Comparison of ENCODE assay signal across 8 mouse cellular contexts in genomic region chr13:107619430-107619927, GRCm38 (mm10).
DNase-seq lines count a peak whose midpoint lies in the region; ATAC-seq and TF ChIP-seq lines count a peak whose summit lies in the region.

No protein-coding gene starts in this region.

- peak; percentile 17 to 35 for DNase-seq in cerebellum, postnatal 10 days
- DNase-seq in cerebellum, postnatal 4 days (ENCODE audit: low spot score in 2 of 2): no peak
- peak; percentile 33 for DNase-seq in G1E (ENCODE audit: low spot score)
- no peak for DNase-seq in cerebellum, adult 11-12 months
- DNase-seq in layer of hippocampus, adult 9-10 months (ENCODE audit: low spot score): no peak
- no peak for DNase-seq in right cerebral cortex, postnatal 4 days

- peak overlapping the region; percentile 25; the same call in 1 of the 2 replicates for H3K4me3 ChIP-seq in G1E (ENCODE audit: low read depth, low read length)

- H3K4me1 ChIP-seq in G1E (ENCODE audit: insufficient read depth, low read depth, low read length): peaks cover 25% of the 10 kb centered on the region

- TF ChIP-seq CTCF in G1E (IDR thresholded peaks at IDR 0.05; ENCODE audit: low read depth, low read length): no peak

- H3K27me3 ChIP-seq in G1E (ENCODE audit: insufficient read depth, low read length): 0 out of 2 replicates have a peak, but pooled peaks cover 3% of the 10 kb centered on the region

- H3K36me3 ChIP-seq in G1E (replicated peaks): no peaks in the 10 kb centered on the region

- peaks cover 7% of the 10 kb centered on the region; the same call in 1 of the 2 replicates for H3K9me3 ChIP-seq in G1E (replicated peaks)

- peak; percentile 89 for ATAC-seq in G1E (ENCODE audit: extremely low read depth, insufficient number of reproducible peaks, low FRiP score, poor library complexity, severe bottlenecking)
- ATAC-seq in granulocyte monocyte progenitor cell, adult 5-6 weeks (replicated peaks; ENCODE audit: poor library complexity, severe bottlenecking): peak; percentile 98
- ATAC-seq in megakaryocyte progenitor cell, adult 5-6 weeks (replicated peaks; ENCODE audit: poor library complexity): peak; percentile 97

Comparison
In these comparisons a context has a peak if more than half of its experiments do, and no peak if none do; other contexts are left out.
1. DNase-seq: peak in cerebellum, postnatal 10 days (2 of 2) and G1E (single experiment); none in cerebellum, postnatal 4 days (0 of 2), cerebellum, adult 11-12 months (single experiment), layer of hippocampus, adult 9-10 months (single experiment) and right cerebral cortex, postnatal 4 days (single experiment).
2. Peak in every context shown above with its lines, with median percentiles within 50 percentile points of each other: ATAC-seq.